Mouse (Mus musculus) 416B (cell line): ENCODE data around the gene Dnajc6.

Experiments used
- DNase-seq: peaks from one replicate; pipeline ENCODE4 v3.0.0; 2011; ENCODE audit warnings: low read depth

Gene Dnajc6

DNA sequence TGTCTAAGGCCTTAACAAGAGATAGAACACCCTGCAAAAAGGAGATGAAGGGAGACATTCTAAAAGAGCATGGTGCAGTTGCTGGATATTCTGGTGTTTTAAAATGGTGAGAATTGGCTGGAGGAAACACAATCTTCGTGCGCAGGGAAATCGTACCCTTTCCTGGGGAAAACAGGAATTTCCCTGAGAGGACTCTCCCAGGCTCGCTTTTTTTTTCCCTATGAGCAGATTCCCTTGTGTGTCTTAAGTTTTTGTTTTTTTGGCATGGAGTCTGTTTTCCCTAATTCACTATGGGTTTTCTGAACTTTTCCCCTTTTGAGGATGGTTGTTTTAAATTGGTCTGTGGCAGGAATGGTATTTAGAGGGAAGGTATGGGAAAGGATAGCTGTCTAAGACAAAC is 192.8 kb downstream of the Dnajc6 start:
- no peak for DNase-seq

DNA sequence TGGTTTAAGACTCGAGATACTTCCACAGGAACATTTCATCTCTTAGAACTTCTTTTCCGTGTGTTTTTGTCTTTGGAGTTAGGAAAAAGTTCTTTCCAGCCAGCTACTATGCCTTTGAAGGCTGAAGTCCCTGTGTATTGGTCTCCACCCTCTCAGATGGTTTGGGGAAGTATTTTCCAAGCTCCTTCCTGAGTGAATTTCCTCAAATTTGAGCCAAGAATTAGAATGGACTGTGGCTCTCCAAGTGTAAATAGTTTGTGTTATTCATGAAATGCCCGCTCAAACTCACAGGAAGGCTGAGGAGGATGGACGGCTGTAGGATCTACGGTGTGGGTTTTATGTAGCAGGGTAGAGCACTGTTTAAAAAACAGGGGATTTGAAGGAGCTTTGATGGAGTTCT is 193.2 kb downstream of the Dnajc6 start:
- DNase-seq: no peak
